Mouse (Mus musculus) erythroblast, embryonic 14.5 days (primary cell): Measurements from ENCODE around the gene Xpo6.

ENCODE experiments used
- GATA1 ChIP-seq: IDR thresholded peaks from 2 replicates; pipeline ENCODE4 v1.6.1; 2012; ENCODE audit warnings: low read length, inconsistent platforms, mixed read lengths
- TAL1 ChIP-seq: IDR thresholded peaks from 3 replicates; pipeline ENCODE4 v1.6.1; 2012; ENCODE audit warnings: low read length, inconsistent platforms, mixed read lengths

GRCm38 (mm10) chr7:126249986-126250385 is 49.7 kb upstream of the Xpo6 start:
- TF ChIP-seq GATA1, result no peak
- TF ChIP-seq TAL1, result no peak
